Comparison of ENCODE assay signal across 20 mouse cellular contexts in genomic region chr6:84537611-84538197, GRCm38 (mm10). TPM values are rescaled to one million over a fixed set of nuclear protein-coding genes. Genes with fewer than 3 reads are reported as not detected.
A peak's percentile ranks its signal among the peaks of the same experiment; 100 is the strongest.
DNase-seq lines count a peak whose midpoint lies in the region; ATAC-seq and TF ChIP-seq lines count a peak whose summit lies in the region.
"Had no signal": no experiment of that assay in that cellular context is flagged by ENCODE, and none has a peak within 500 bp of the region (broad histone marks: within the 10 kb centered on the region; RNA-seq: fewer than 3 reads in every experiment).

No protein-coding gene starts in this region.

- H3K27ac ChIP-seq in stomach, postnatal 0 days (replicated peaks): 0 out of 2 replicates have a peak overlapping the region, but pooled peaks have one; percentile 18
- H3K27ac ChIP-seq in forebrain, embryonic 13.5 days: no peak overlapping the region
- H3K27ac ChIP-seq: forebrain, embryonic 10.5 days; hindbrain, postnatal 0 days had no signal

- H3K4me3 ChIP-seq in stomach, postnatal 0 days (ENCODE audit: low read depth, low read length): no peak overlapping the region
- no peak overlapping the region for H3K4me3 ChIP-seq in forebrain, embryonic 13.5 days
- H3K4me3 ChIP-seq: forebrain, embryonic 10.5 days; heart, embryonic 12.5 days had no signal

- WGBS in stomach, postnatal 0 days: 40% methylated on average over 16 of the region's 16 CpGs
- 81% methylated on average over 16 of the region's 16 CpGs for WGBS in forebrain, embryonic 13.5 days

- no peaks in the 10 kb centered on the region for H3K36me3 ChIP-seq in stomach, postnatal 0 days (ENCODE audit: control insufficient read depth, insufficient read depth, low read length)
- no peaks in the 10 kb centered on the region for H3K36me3 ChIP-seq in forebrain, embryonic 13.5 days (ENCODE audit: poor library complexity, severe bottlenecking)
- H3K36me3 ChIP-seq: forebrain, embryonic 10.5 days; heart, embryonic 12.5 days had no signal

- no peak overlapping the region for H3K9ac ChIP-seq in stomach, postnatal 0 days (ENCODE audit: low read length)
- no peak overlapping the region for H3K9ac ChIP-seq in forebrain, embryonic 13.5 days
- H3K9ac ChIP-seq: heart, embryonic 12.5 days had no signal

- H3K27me3 ChIP-seq in stomach, postnatal 0 days (ENCODE audit: control insufficient read depth, insufficient read depth, low read length): no peaks in the 10 kb centered on the region
- H3K27me3 ChIP-seq in forebrain, embryonic 13.5 days: no peaks in the 10 kb centered on the region

- no peaks in the 10 kb centered on the region for H3K4me1 ChIP-seq in stomach, postnatal 0 days (replicated peaks; ENCODE audit: control insufficient read depth, insufficient read depth)
- H3K4me1 ChIP-seq in forebrain, embryonic 13.5 days: no peaks in the 10 kb centered on the region
- H3K4me1 ChIP-seq: heart, embryonic 12.5 days had no signal

- peak; percentile 38; the same call in 1 of the 2 replicates for ATAC-seq in frontal cortex, adult (ENCODE audit: low TSS enrichment)
- ATAC-seq in stomach, postnatal 0 days (ENCODE audit: low FRiP score, low TSS enrichment): no peak
- ATAC-seq in forebrain, embryonic 13.5 days: no peak
- ATAC-seq: hindbrain, postnatal 0 days; midbrain, embryonic 16.5 days had no signal

- TF ChIP-seq EP300 in stomach, postnatal 0 days (optimal IDR thresholded peaks at IDR 0.05): no peak

- no peak for TF ChIP-seq CTCF in stomach, postnatal 0 days (IDR thresholded peaks at IDR 0.05; ENCODE audit: low read depth)

- no peak overlapping the region for H3K4me2 ChIP-seq in stomach, postnatal 0 days (replicated peaks; ENCODE audit: low read depth)
- H3K4me2 ChIP-seq in forebrain, embryonic 13.5 days: no peak overlapping the region
- H3K4me2 ChIP-seq: heart, embryonic 12.5 days had no signal

- no peak for DNase-seq in frontal cortex, postnatal 36 days (ENCODE audit: low spot score in 2 of 2)
- DNase-seq in right cerebral cortex, postnatal 4 days: peak; percentile 11
- no peak for DNase-seq in right cerebral cortex, postnatal 25 days
- DNase-seq in layer of hippocampus, adult 9-10 months (ENCODE audit: low spot score): peak; percentile 42
- DNase-seq in stomach, postnatal 0 days (ENCODE audit: low spot score): no peak
- DNase-seq in neural tube, embryonic 10.5 days (ENCODE audit: extremely low spot score, low spot score): no peak
- DNase-seq: adrenal gland, postnatal 14 days; cerebellum, adult 18-20 months; gastrocnemius, postnatal 36 days; kidney, adult 9 months; kidney, postnatal 36 days; lung, adult 18-20 months; right cerebral cortex, adult 18-20 months; thymus, adult 2 months had no signal

- no peaks in the 10 kb centered on the region for H3K9me3 ChIP-seq in stomach, postnatal 0 days (ENCODE audit: control insufficient read depth, low read length)
- no peaks in the 10 kb centered on the region for H3K9me3 ChIP-seq in forebrain, embryonic 13.5 days (replicated peaks)
- H3K9me3 ChIP-seq: forebrain, embryonic 10.5 days; heart, embryonic 12.5 days had no signal

RNA-seq across cellular contexts. Expression of gene Cyp26b1, which starts 56.0 kb away (rescaled TPM):
- 5.8 and 6.4 TPM in 2 replicates for polyA plus RNA-seq in stomach, postnatal 0 days (2015; fragmentation: Nextera tagmentation; extraction: Ambion mirVana)
- 0.63 and 2.9 TPM in 2 replicates for polyA plus RNA-seq in forebrain, embryonic 13.5 days (2015; fragmentation: Nextera tagmentation; extraction: Ambion mirVana)

Comparison
In these comparisons a context has a peak if more than half of its experiments do, and no peak if none do; other contexts are left out.
1. DNase-seq: peak in right cerebral cortex, postnatal 4 days (single experiment) and layer of hippocampus, adult 9-10 months (single experiment); none in frontal cortex, postnatal 36 days (0 of 2), right cerebral cortex, postnatal 25 days (single experiment), stomach, postnatal 0 days (single experiment) and neural tube, embryonic 10.5 days (single experiment).